Mouse (Mus musculus) kidney, postnatal 0 days (tissue): ENCODE results near the gene Gpr68. TPM values are rescaled to one million over a fixed set of nuclear protein-coding genes. Genes with fewer than 3 reads are reported as not detected.
A peak's percentile ranks its signal among the peaks of the same experiment; 100 is the strongest.

Experiments used
- ATAC-seq: fragments of 200-750 bp; cut with Nextera tagmentation; replicated peaks from 2 replicates; pipeline ENCODE4 v1.8.0; 2017; ENCODE audit warnings: low read depth, moderate number of reproducible peaks, moderate TSS enrichment, moderate library complexity; ENCODE audit not compliant: low FRiP score
- DNase-seq: peaks from one replicate; pipeline ENCODE4 v3.0.0-alpha.2; 2016; ENCODE audit warnings: low spot score
- H3K27ac ChIP-seq: fragments of 300-500 bp; sonication (generic); 2 replicates; pipeline ENCODE4 v1.5.1; 2014; ENCODE audit warnings: mild to moderate bottlenecking
- H3K27me3 ChIP-seq: fragments of 300-500 bp; sonication (generic); 2 replicates; pipeline ENCODE4 v1.6.1; 2014; ENCODE audit warnings: low read length, mixed read lengths; ENCODE audit not compliant: insufficient read depth
- H3K36me3 ChIP-seq: fragments of 300-500 bp; sonication (generic); 2 replicates; pipeline ENCODE4 v1.6.1; 2014; ENCODE audit warnings: low read length, mixed read lengths; ENCODE audit not compliant: insufficient read depth
- H3K4me1 ChIP-seq: fragments of 300-500 bp; sonication (generic); replicated peaks from 2 replicates; pipeline ENCODE4 v1.6.1; 2014; ENCODE audit warnings: antibody characterized with exemption, low read length, mixed read lengths; ENCODE audit not compliant: insufficient read depth
- H3K4me2 ChIP-seq: fragments of 300-500 bp; sonication (generic); 2 replicates; pipeline ENCODE4 v1.6.1; 2014; ENCODE audit warnings: mild to moderate bottlenecking, low read length, moderate library complexity, mixed read lengths
- H3K4me3 ChIP-seq: fragments of 300-500 bp; sonication (generic); replicated peaks from 2 replicates; pipeline ENCODE4 v1.5.1; 2014; ENCODE audit warnings: low read depth, low read length
- H3K9ac ChIP-seq: fragments of 300-500 bp; sonication (generic); 2 replicates; pipeline ENCODE4 v1.6.1; 2014; ENCODE audit warnings: low read depth, low read length
- H3K9me3 ChIP-seq: fragments of 300-500 bp; sonication (generic); replicated peaks from 2 replicates; pipeline ENCODE4 v1.6.1; 2016; ENCODE audit warnings: low read length, inconsistent platforms, mixed read lengths
- CTCF ChIP-seq: IDR thresholded peaks from 2 replicates; pipeline ENCODE4 v1.5.1; 2016; ENCODE audit warnings: antibody characterized with exemption, low read depth, mild to moderate bottlenecking, moderate library complexity
- WGBS: fragments of 180-500 bp; shearing (Covaris S2); extraction: QIAGEN DNeasy Blood & Tissue Kit; methylation state at CpG from one replicate; pipeline ENCODE4 v1.1.7; 2014; 5-methylcytosine and 5-hydroxymethylcytosine counted together
- polyA plus RNA-seq: library from polyadenylated mRNA; unstranded; fragments of >200 nt; fragmentation: Nextera tagmentation; extraction: Ambion mirVana; gene quantifications from 2 replicates; pipeline ENCODE4 v1.2.1, GENCODE M21; 2015

Gpr68 gene
- polyA plus RNA-seq, 1 experiment from 2014 or later, result 0.36 TPM

- Histone ChIP-seq H3K4me1 (no peaks in the 10 kb centered on the region), H3K4me2 (no peak overlapping the region), H3K4me3 (no peak overlapping the region), H3K36me3 (peaks cover 21% of the 10 kb centered on the region; the same call in 1 of the 2 replicates), H3K9me3 (no peaks in the 10 kb centered on the region), H3K27me3 (no peaks in the 10 kb centered on the region), H3K27ac (no peak overlapping the region), H3K9ac (no peak overlapping the region)
- ATAC-seq (peak; percentile 38; the same call in 1 of the 2 replicates), DNase-seq (peak; percentile 91)
- WGBS, result 72% methylated on average over 14 of the region's 14 CpGs
- TF ChIP-seq CTCF, result peak; percentile 84
These were observed 17.9 kb upstream of the Gpr68 start for GRCm38 (mm10) chr12:100925644-100926619.

- Histone ChIP-seq H3K27ac (no peak overlapping the region), H3K4me1 (no peaks in the 10 kb centered on the region), H3K27me3 (no peaks in the 10 kb centered on the region), H3K9ac (no peak overlapping the region), H3K4me2 (no peak overlapping the region), H3K4me3 (no peak overlapping the region), H3K9me3 (no peaks in the 10 kb centered on the region), H3K36me3 (peaks cover 22% of the 10 kb centered on the region; the same call in 1 of the 2 replicates)
- DNase-seq, result no peak
- 69% methylated on average over 15 of the region's 15 CpGs for WGBS
- TF ChIP-seq CTCF, result no peak
- no peak for ATAC-seq
These were observed 16.8 kb upstream of the Gpr68 start for GRCm38 (mm10) chr12:100924646-100925339.

- DNase-seq (no peak), ATAC-seq (no peak)
- Histone ChIP-seq H3K9ac (no peak overlapping the region), H3K4me1 (0 out of 2 replicates have a peak, but pooled peaks cover 4% of the 10 kb centered on the region), H3K4me2 (no peak overlapping the region), H3K4me3 (no peak overlapping the region), H3K9me3 (no peaks in the 10 kb centered on the region), H3K27me3 (no peaks in the 10 kb centered on the region), H3K27ac (no peak overlapping the region), H3K36me3 (0 out of 2 replicates have a peak, but pooled peaks cover 13% of the 10 kb centered on the region)
- TF ChIP-seq CTCF, result no peak
- 58% methylated on average over 12 of the region's 12 CpGs for WGBS
These were observed 2.7 kb upstream of the Gpr68 start for GRCm38 (mm10) chr12:100910731-100911130.

GRCm38 (mm10) chr12:100909765-100910164 is 1.8 kb upstream of the Gpr68 start:
- no peak overlapping the region for H3K4me2 ChIP-seq
- no peak overlapping the region for H3K27ac ChIP-seq
- no peaks in the 10 kb centered on the region for H3K27me3 ChIP-seq
- no peak overlapping the region for H3K4me3 ChIP-seq
- 54% methylated on average over 6 of the region's 6 CpGs for WGBS
- DNase-seq (no peak), ATAC-seq (no peak)
- H3K36me3 ChIP-seq, result 0 out of 2 replicates have a peak, but pooled peaks cover 13% of the 10 kb centered on the region
- TF ChIP-seq CTCF, result no peak
- H3K4me1 ChIP-seq, result 0 out of 2 replicates have a peak, but pooled peaks cover 4% of the 10 kb centered on the region
- no peaks in the 10 kb centered on the region for H3K9me3 ChIP-seq
- no peak overlapping the region for H3K9ac ChIP-seq

- Histone ChIP-seq H3K36me3 (0 out of 2 replicates have a peak, but pooled peaks cover 12% of the 10 kb centered on the region), H3K27me3 (no peaks in the 10 kb centered on the region), H3K4me3 (peak overlapping the region; percentile 31; the same call in 1 of the 2 replicates), H3K9ac (no peak overlapping the region), H3K4me2 (peak overlapping the region; percentile 75), H3K4me1 (0 out of 2 replicates have a peak, but pooled peaks cover 4% of the 10 kb centered on the region), H3K27ac (no peak overlapping the region), H3K9me3 (no peaks in the 10 kb centered on the region)
- ATAC-seq, result peak; percentile 23; the same call in 1 of the 2 replicates
- no peak for TF ChIP-seq CTCF
- no peak for DNase-seq
- 24% methylated on average over 9 of the region's 10 CpGs for WGBS
These were observed 468 bp upstream of the Gpr68 start for GRCm38 (mm10) chr12:100908298-100909034.
